Mouse (Mus musculus) spleen, embryonic (tissue): ENCODE results near the gene Tprg.

Experiments
- CTCF ChIA-PET: fragments of 350-600 bp; sonication (Branson Sonifier 250); formaldehyde crosslinking; loops from one replicate; lab custom pipeline; 2022; lab: Charles Lee

Gene Tprg

GRCm38 (mm10) chr16:25333279-25334219, 46.9 kb downstream of the Tprg start:
- CTCF ChIA-PET, result no interaction called here

GRCm38 (mm10) chr16:25335058-25335703, 48.6 kb downstream of the Tprg start:
- CTCF ChIA-PET, result no interaction called here

- CTCF ChIA-PET, result no interaction called here
Observed at GRCm38 (mm10) chr16:25349626-25350025, 63.0 kb downstream of the Tprg start.

- CTCF ChIA-PET, result interaction anchor here (0.6 kb wide), 1 partner anchor 1403 kb away, joined by 6 read pairs; no protein-coding TSS in a partner anchor
Observed at GRCm38 (mm10) chr16:25367834-25368233, 81.2 kb downstream of the Tprg start.

- CTCF ChIA-PET, result no interaction called here
Observed at GRCm38 (mm10) chr16:25369984-25370412, 83.4 kb downstream of the Tprg start.

GRCm38 (mm10) chr16:25374121-25374520, 87.5 kb downstream of the Tprg start:
- CTCF ChIA-PET, result no interaction called here

- CTCF ChIA-PET, result no interaction called here
Observed at GRCm38 (mm10) chr16:25374775-25375174, 88.2 kb downstream of the Tprg start.

- CTCF ChIA-PET, result no interaction called here
Observed at GRCm38 (mm10) chr16:25376720-25377373, 90.2 kb downstream of the Tprg start.

GRCm38 (mm10) chr16:25377695-25378094, 91.1 kb downstream of the Tprg start:
- CTCF ChIA-PET, result no interaction called here

GRCm38 (mm10) chr16:25385498-25386192, 99.0 kb downstream of the Tprg start:
- CTCF ChIA-PET, result no interaction called here

GRCm38 (mm10) chr16:25394676-25395075, 108.1 kb downstream of the Tprg start:
- CTCF ChIA-PET, result no interaction called here

GRCm38 (mm10) chr16:25404156-25404555, 117.5 kb downstream of the Tprg start:
- CTCF ChIA-PET, result no interaction called here

GRCm38 (mm10) chr16:25407204-25407886, 120.7 kb downstream of the Tprg start:
- CTCF ChIA-PET, result no interaction called here

GRCm38 (mm10) chr16:25408032-25408431, 121.4 kb downstream of the Tprg start:
- CTCF ChIA-PET, result no interaction called here

GRCm38 (mm10) chr16:25411307-25411706, 124.7 kb downstream of the Tprg start:
- CTCF ChIA-PET, result interaction anchor here (0.6 kb wide), 1 partner anchor 1425 kb away, joined by 3 read pairs; no protein-coding TSS in a partner anchor

GRCm38 (mm10) chr16:25413885-25414284, 127.3 kb downstream of the Tprg start:
- CTCF ChIA-PET, result no interaction called here

GRCm38 (mm10) chr16:25415186-25415585, 128.6 kb downstream of the Tprg start:
- CTCF ChIA-PET, result no interaction called here

GRCm38 (mm10) chr16:25417875-25418630, 131.4 kb downstream of the Tprg start:
- CTCF ChIA-PET, result no interaction called here

- CTCF ChIA-PET, result interaction anchor here (0.6 kb wide), 1 partner anchor 1022 kb away, joined by 8 read pairs; no protein-coding TSS in a partner anchor
Observed at GRCm38 (mm10) chr16:25422997-25423396, 136.4 kb downstream of the Tprg start.

GRCm38 (mm10) chr16:25424001-25424400, 137.4 kb downstream of the Tprg start:
- CTCF ChIA-PET, result no interaction called here
